In genomic region chr4:41635906-41636305, GRCm38 (mm10) we compare ENCODE assay signal across 10 mouse cellular contexts. TPM values are rescaled to one million over a fixed set of nuclear protein-coding genes. Genes with fewer than 3 reads are reported as not detected.
DNase-seq lines count a peak whose midpoint lies in the region; ATAC-seq lines count a peak whose summit lies in the region.
"Had no signal": no experiment of that assay in that cellular context is flagged by ENCODE, and none has a peak within 500 bp of the region (broad histone marks: within the 10 kb centered on the region; RNA-seq: fewer than 3 reads in every experiment).

No protein-coding gene starts in this region.

- peak overlapping the region; percentile 17; the same call in 1 of the 2 replicates for H3K27ac ChIP-seq in hindbrain, embryonic 11.5 days (ENCODE audit: low read depth, low read length)
- H3K27ac ChIP-seq in hindbrain, embryonic 14.5 days, result no peak overlapping the region
- H3K27ac ChIP-seq in embryonic facial prominence, embryonic 12.5 days, result peak overlapping the region; percentile 70; the same call in 1 of the 2 replicates
- H3K27ac ChIP-seq: liver, embryonic 13.5 days had no signal

- no peak overlapping the region for H3K9ac ChIP-seq in hindbrain, embryonic 11.5 days (ENCODE audit: low read depth, low read length)
- H3K9ac ChIP-seq in hindbrain, embryonic 14.5 days, result no peak overlapping the region
- H3K9ac ChIP-seq in embryonic facial prominence, embryonic 12.5 days, result no peak overlapping the region
- H3K9ac ChIP-seq: liver, embryonic 13.5 days had no signal

- DNase-seq in hindbrain, embryonic 11.5 days (ENCODE audit: low spot score), result no peak
- DNase-seq in hindbrain, embryonic 14.5 days (ENCODE audit: low spot score), result no peak
- peak; percentile 25 for DNase-seq in brain, adult 2 months (ENCODE audit: low read depth, low spot score)
- peak; percentile 75 for DNase-seq in mesoderm, embryonic 11.5 days (ENCODE audit: low read depth, low spot score)
- DNase-seq in frontal cortex, postnatal 36 days (ENCODE audit: low spot score in 2 of 2), result no peak
- DNase-seq in right cerebral cortex, adult 18-20 months, result no peak
- no peak for DNase-seq in thymus, postnatal 25 days
- DNase-seq: liver, embryonic 13.5 days; spleen, adult 18-20 months had no signal

- H3K9me3 ChIP-seq in hindbrain, embryonic 11.5 days (ENCODE audit: control insufficient read depth, low read length), result no peaks in the 10 kb centered on the region
- no peaks in the 10 kb centered on the region for H3K9me3 ChIP-seq in hindbrain, embryonic 14.5 days (ENCODE audit: control insufficient read depth, low read length)
- H3K9me3 ChIP-seq in embryonic facial prominence, embryonic 12.5 days, result no peaks in the 10 kb centered on the region
- H3K9me3 ChIP-seq: liver, embryonic 13.5 days had no signal

- peaks cover 17% of the 10 kb centered on the region for H3K4me1 ChIP-seq in hindbrain, embryonic 11.5 days (replicated peaks; ENCODE audit: control insufficient read depth, insufficient read depth, low read length)
- H3K4me1 ChIP-seq in hindbrain, embryonic 14.5 days (replicated peaks; ENCODE audit: control insufficient read depth, insufficient read depth, low read length), result peaks cover 50% of the 10 kb centered on the region
- H3K4me1 ChIP-seq in embryonic facial prominence, embryonic 12.5 days, result peaks cover 66% of the 10 kb centered on the region

- no peak for ATAC-seq in hindbrain, embryonic 11.5 days (ENCODE audit: low FRiP score)
- no peak for ATAC-seq in hindbrain, embryonic 14.5 days (ENCODE audit: low FRiP score)
- no peak for ATAC-seq in embryonic facial prominence, embryonic 12.5 days (ENCODE audit: insufficient number of reproducible peaks, insufficient read depth, low FRiP score, low TSS enrichment)

- no peak overlapping the region for H3K4me2 ChIP-seq in hindbrain, embryonic 11.5 days (replicated peaks; ENCODE audit: low read depth, low read length)
- no peak overlapping the region for H3K4me2 ChIP-seq in hindbrain, embryonic 14.5 days (replicated peaks)
- 0 out of 2 replicates have a peak overlapping the region, but pooled peaks have one; percentile 8 for H3K4me2 ChIP-seq in embryonic facial prominence, embryonic 12.5 days (replicated peaks)
- H3K4me2 ChIP-seq: liver, embryonic 13.5 days had no signal

- no peaks in the 10 kb centered on the region for H3K27me3 ChIP-seq in hindbrain, embryonic 11.5 days (ENCODE audit: control insufficient read depth, insufficient read depth, low read length)
- H3K27me3 ChIP-seq in hindbrain, embryonic 14.5 days (ENCODE audit: control insufficient read depth, insufficient read depth, low read length), result no peaks in the 10 kb centered on the region
- H3K27me3 ChIP-seq in embryonic facial prominence, embryonic 12.5 days, result peaks cover 16% of the 10 kb centered on the region; the same call in 1 of the 2 replicates

- H3K36me3 ChIP-seq in hindbrain, embryonic 11.5 days (ENCODE audit: control insufficient read depth, insufficient read depth, low read length), result no peaks in the 10 kb centered on the region
- H3K36me3 ChIP-seq in hindbrain, embryonic 14.5 days (replicated peaks; ENCODE audit: control insufficient read depth, insufficient read depth), result peaks cover 8% of the 10 kb centered on the region; the same call in 1 of the 2 replicates
- no peaks in the 10 kb centered on the region; the same call in 1 of the 2 replicates for H3K36me3 ChIP-seq in embryonic facial prominence, embryonic 12.5 days
- H3K36me3 ChIP-seq: liver, embryonic 13.5 days had no signal

- H3K4me3 ChIP-seq in hindbrain, embryonic 11.5 days (ENCODE audit: low read depth, low read length), result no peak overlapping the region
- H3K4me3 ChIP-seq in hindbrain, embryonic 14.5 days (replicated peaks; ENCODE audit: low read length), result no peak overlapping the region
- H3K4me3 ChIP-seq in embryonic facial prominence, embryonic 12.5 days, result no peak overlapping the region
- H3K4me3 ChIP-seq: liver, embryonic 13.5 days had no signal

- WGBS in hindbrain, embryonic 11.5 days, result 63% methylated on average over 2 of the region's 2 CpGs
- 52% methylated on average over 2 of the region's 2 CpGs for WGBS in hindbrain, embryonic 14.5 days
- WGBS in embryonic facial prominence, embryonic 12.5 days, result 44% methylated on average over 2 of the region's 2 CpGs

RNA-seq across cellular contexts. Expression of gene Enho, which starts 4.2 kb away (rescaled TPM):
- 42.4 and 42.7 TPM in 2 replicates for polyA plus RNA-seq in hindbrain, embryonic 11.5 days (2014; fragmentation: Nextera tagmentation; extraction: Ambion mirVana)
- polyA plus RNA-seq in hindbrain, embryonic 14.5 days (2014; fragmentation: Nextera tagmentation; extraction: Ambion mirVana), result 127 and 130 TPM in 2 replicates
- polyA plus RNA-seq in embryonic facial prominence, embryonic 12.5 days (2016; fragmentation: Nextera tagmentation; extraction: Ambion mirVana), result 29.0 and 33.7 TPM in 2 replicates

Comparison
In these comparisons a context has a peak if more than half of its experiments do, and no peak if none do; other contexts are left out.
1. DNase-seq: peak in brain, adult 2 months (single experiment) and mesoderm, embryonic 11.5 days (single experiment); none in hindbrain, embryonic 11.5 days (single experiment), hindbrain, embryonic 14.5 days (single experiment), frontal cortex, postnatal 36 days (0 of 2), right cerebral cortex, adult 18-20 months (single experiment) and thymus, postnatal 25 days (single experiment).